Mouse (Mus musculus) liver, postnatal 0 days (tissue): Measurements from ENCODE around the gene Fip1l1. TPM values are rescaled to one million over a fixed set of nuclear protein-coding genes. Genes with fewer than 3 reads are reported as not detected.

Experiments used
- ATAC-seq: fragments of 200-750 bp; cut with Nextera tagmentation; 2 replicates; pipeline ENCODE4 v1.8.0; 2017; ENCODE audit warnings: mild to moderate bottlenecking, moderate library complexity
- DNase-seq: peaks from one replicate; pipeline ENCODE4 v3.0.0-alpha.2; 2016
- H3K27ac ChIP-seq: fragments of 300-500 bp; sonication (generic); 2 replicates; pipeline ENCODE4 v1.5.1; 2014; ENCODE audit warnings: antibody characterized with exemption, moderate library complexity, mild to moderate bottlenecking, low read depth
- H3K27me3 ChIP-seq: fragments of 300-500 bp; sonication (generic); 2 replicates; pipeline ENCODE4 v1.6.1; 2014; ENCODE audit warnings: low read length, control low read depth, mixed read lengths; ENCODE audit not compliant: insufficient read depth
- H3K36me3 ChIP-seq: fragments of 300-500 bp; sonication (generic); replicated peaks from 2 replicates; pipeline ENCODE4 v1.6.1; 2014; ENCODE audit warnings: mild to moderate bottlenecking, control low read depth, low read length, moderate library complexity, mixed read lengths; ENCODE audit not compliant: insufficient read depth
- H3K4me1 ChIP-seq: fragments of 300-500 bp; sonication (generic); 2 replicates; pipeline ENCODE4 v1.6.1; 2014; ENCODE audit warnings: antibody characterized with exemption, mild to moderate bottlenecking, control low read depth; ENCODE audit not compliant: insufficient read depth
- H3K4me2 ChIP-seq: fragments of 300-500 bp; sonication (generic); 2 replicates; pipeline ENCODE4 v1.6.1; 2014; ENCODE audit warnings: low read depth, mild to moderate bottlenecking, low read length, moderate library complexity, mixed read lengths
- H3K4me3 ChIP-seq: fragments of 300-500 bp; sonication (generic); 2 replicates; pipeline ENCODE4 v1.5.1; 2014; ENCODE audit warnings: low read depth, low read length
- H3K9ac ChIP-seq: fragments of 300-500 bp; sonication (generic); replicated peaks from 2 replicates; pipeline ENCODE4 v1.6.1; 2014; ENCODE audit warnings: mild to moderate bottlenecking, moderate library complexity
- H3K9me3 ChIP-seq: fragments of 300-500 bp; sonication (generic); 2 replicates; pipeline ENCODE4 v1.6.1; 2016; ENCODE audit warnings: mild to moderate bottlenecking, control low read depth, low read length, mixed read lengths
- CTCF ChIP-seq: sonication (generic); IDR thresholded peaks from 2 replicates; pipeline ENCODE4 v1.5.1; 2016; ENCODE audit warnings: antibody characterized with exemption, low read depth
- EP300 ChIP-seq: IDR thresholded peaks from 2 replicates; pipeline ENCODE4 v1.6.1; 2016; ENCODE audit warnings: antibody characterized with exemption, low read depth, mild to moderate bottlenecking
- WGBS: fragments of 180-500 bp; shearing (Covaris S2); extraction: QIAGEN DNeasy Blood & Tissue Kit; methylation state at CpG from one replicate; pipeline ENCODE4 v1.1.7; 2014; ENCODE audit not compliant: insufficient replicate concordance; 5-methylcytosine and 5-hydroxymethylcytosine counted together
- polyA plus RNA-seq: library from polyadenylated mRNA; unstranded; fragments of >200 nt; fragmentation: Nextera tagmentation; extraction: Ambion mirVana; gene quantifications from 2 replicates; pipeline ENCODE4 v1.2.1, GENCODE M21; 2015

The Fip1l1 gene
- polyA plus RNA-seq, 1 experiment from 2014 or later: 29.1 TPM

DNA sequence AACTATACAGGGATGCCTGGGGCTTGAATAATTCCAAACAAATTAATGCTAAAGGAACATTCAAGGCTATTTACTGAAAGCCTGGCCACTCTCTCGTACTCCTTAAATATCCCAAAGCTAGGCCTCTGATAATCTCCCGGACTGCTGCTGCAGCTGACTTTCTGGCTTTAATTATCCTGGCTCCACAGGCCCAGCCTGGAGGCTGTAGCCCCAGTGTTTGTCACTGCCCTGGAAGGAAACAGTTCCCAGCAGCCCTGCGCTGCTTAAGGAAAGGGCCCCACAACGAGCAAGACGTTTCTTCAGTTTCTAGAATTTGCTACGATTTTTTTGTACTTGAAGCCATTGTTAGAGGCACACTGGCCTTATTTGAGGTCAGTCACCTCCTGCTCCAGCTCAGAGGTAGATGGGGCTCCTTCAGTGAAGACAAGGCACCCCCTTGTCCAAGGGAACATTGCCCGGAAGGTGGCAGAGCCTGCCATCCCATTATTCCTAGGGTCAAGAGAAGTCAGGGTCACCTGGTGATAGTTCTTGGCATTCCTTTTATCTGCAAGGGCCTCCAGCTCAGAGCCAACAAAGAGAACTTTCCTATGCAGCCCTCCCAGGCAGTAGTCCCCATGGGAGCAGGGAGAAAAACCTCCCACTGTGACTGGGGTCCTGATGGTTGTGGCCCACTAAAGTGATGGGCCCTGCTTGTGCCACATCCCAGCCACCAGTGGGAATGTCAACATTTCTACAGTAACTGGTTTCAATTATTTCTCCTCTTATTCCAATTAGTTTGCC, 86.6 kb downstream of the Fip1l1 start:
- H3K9ac ChIP-seq: no peak overlapping the region
- no peaks in the 10 kb centered on the region for H3K9me3 ChIP-seq
- peaks cover 3% of the 10 kb centered on the region; the same call in 1 of the 2 replicates for H3K4me1 ChIP-seq
- TF ChIP-seq EP300 (no peak), CTCF (no peak)
- WGBS: 62% methylated on average over 7 of the region's 7 CpGs
- H3K27ac ChIP-seq: no peak overlapping the region
- DNase-seq: no peak
- ATAC-seq: no peak
- H3K4me3 ChIP-seq: no peak overlapping the region
- no peak overlapping the region for H3K4me2 ChIP-seq
- no peaks in the 10 kb centered on the region for H3K36me3 ChIP-seq
- H3K27me3 ChIP-seq: no peaks in the 10 kb centered on the region

DNA sequence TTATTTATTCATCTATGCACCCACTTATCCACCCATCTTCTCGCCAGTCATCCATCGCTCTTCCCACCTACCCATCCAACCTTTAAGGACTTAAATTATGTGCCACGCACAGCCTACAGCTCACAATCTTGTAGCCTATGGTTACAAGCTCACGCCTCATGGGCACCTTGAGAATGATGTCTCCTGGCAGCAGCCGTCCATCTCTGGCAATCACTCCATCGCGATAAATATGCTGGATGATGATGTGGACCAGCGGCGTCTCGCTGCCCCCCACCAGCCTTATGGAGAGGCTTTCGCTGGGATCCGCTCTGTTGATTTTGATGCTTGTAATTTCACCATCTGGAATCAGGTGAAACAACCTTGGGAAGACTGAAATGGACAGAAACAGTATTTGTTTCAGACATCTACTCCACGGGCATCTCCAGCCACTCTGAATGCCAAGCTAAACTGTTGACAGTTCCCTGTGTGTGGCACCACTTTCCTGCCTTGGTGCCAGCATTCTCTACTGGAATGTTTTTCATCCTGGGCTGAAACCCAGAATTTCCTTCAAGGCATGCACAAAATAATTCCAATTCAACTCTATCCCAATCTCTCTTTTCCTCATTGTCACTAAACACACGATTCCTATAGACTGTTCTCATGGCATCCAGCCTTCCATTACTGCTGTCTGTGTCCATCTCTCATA, 88.2 kb downstream of the Fip1l1 start:
- no peaks in the 10 kb centered on the region for H3K36me3 ChIP-seq
- no peaks in the 10 kb centered on the region for H3K9me3 ChIP-seq
- peaks cover 3% of the 10 kb centered on the region; the same call in 1 of the 2 replicates for H3K4me1 ChIP-seq
- 88% methylated on average over 14 of the region's 14 CpGs for WGBS
- no peak for DNase-seq
- H3K9ac ChIP-seq: no peak overlapping the region
- ATAC-seq: no peak
- H3K27me3 ChIP-seq: no peaks in the 10 kb centered on the region
- H3K27ac ChIP-seq: no peak overlapping the region
- TF ChIP-seq CTCF (no peak), EP300 (no peak)
- no peak overlapping the region for H3K4me3 ChIP-seq
- H3K4me2 ChIP-seq: no peak overlapping the region

DNA sequence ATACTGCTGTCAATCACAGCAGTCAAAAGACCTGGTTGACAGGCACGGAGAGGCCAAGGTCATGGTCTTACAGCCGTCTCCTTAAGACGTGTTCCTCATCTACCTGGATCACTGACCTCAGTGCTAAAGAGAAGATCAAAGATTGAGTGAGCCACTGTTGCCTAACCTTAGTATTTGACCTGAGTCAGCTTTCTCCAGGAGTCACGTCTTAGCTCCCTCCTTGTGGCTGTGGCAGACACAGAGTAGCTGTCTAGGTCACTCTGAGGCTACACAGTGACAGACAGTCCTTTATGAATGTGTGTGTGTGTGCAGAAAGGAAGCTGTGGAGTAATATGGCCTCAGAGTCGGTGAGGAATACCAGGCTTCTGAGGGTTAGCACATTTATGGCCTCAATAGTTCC, 89.1 kb downstream of the Fip1l1 start:
- Histone ChIP-seq H3K27ac (no peak overlapping the region), H3K9ac (no peak overlapping the region), H3K27me3 (no peaks in the 10 kb centered on the region), H3K4me2 (no peak overlapping the region), H3K9me3 (no peaks in the 10 kb centered on the region), H3K4me3 (no peak overlapping the region), H3K4me1 (peaks cover 3% of the 10 kb centered on the region; the same call in 1 of the 2 replicates), H3K36me3 (no peaks in the 10 kb centered on the region)
- WGBS: 50% methylated on average over 5 of the region's 5 CpGs
- ATAC-seq (no peak), DNase-seq (no peak)
- TF ChIP-seq EP300 (no peak), CTCF (no peak)

GRCm38 (mm10) chr5:74628001-74628400, 92.8 kb downstream of the Fip1l1 start:
- Histone ChIP-seq H3K27ac (no peak overlapping the region), H3K4me2 (no peak overlapping the region), H3K4me1 (peaks cover 3% of the 10 kb centered on the region; the same call in 1 of the 2 replicates), H3K36me3 (no peaks in the 10 kb centered on the region), H3K4me3 (no peak overlapping the region), H3K9ac (no peak overlapping the region), H3K27me3 (no peaks in the 10 kb centered on the region), H3K9me3 (no peaks in the 10 kb centered on the region)
- ATAC-seq (no peak), DNase-seq (no peak)
- whole genome bisulfite sequencing: 80% methylated on average over 12 of the region's 12 CpGs
- TF ChIP-seq EP300: no peak
- TF ChIP-seq CTCF: no peak

DNA sequence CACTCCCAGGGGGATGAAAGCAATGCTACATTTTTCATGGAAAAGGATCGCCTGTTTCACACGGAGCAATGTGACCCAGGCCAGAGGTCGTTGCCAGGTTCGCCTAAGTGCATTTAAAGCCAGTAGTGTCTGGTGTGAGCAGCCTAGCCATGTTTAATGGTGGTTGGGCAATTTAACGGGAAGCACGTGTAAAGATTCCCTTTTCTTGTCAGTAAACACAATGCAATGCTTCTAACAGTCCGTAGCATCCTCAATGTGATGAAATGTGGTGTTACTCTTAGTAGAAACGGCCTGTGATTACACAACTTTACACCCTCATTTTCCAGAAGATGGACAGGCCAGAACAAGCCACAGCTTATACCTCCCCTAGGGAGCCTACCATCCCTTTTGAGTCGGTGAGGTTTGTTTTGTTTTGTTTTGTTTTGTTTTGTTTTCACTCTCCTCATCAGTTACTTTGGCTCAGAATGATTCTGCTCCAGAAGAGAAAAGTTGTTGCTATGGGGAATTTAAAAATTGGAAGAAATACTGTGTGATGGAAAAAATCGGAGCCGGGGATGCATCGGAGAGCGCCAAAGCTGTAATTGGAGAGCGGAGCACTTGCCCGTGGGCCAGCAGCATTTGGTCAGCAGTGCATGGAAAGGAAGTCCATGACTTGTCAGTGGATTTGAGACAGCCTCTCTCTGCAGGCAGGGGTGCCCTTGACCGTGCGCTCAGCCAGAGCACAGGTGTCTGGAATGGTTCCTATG, 97.3 kb downstream of the Fip1l1 start:
- 60% methylated on average over 17 of the region's 17 CpGs for WGBS
- DNase-seq: no peak

DNA sequence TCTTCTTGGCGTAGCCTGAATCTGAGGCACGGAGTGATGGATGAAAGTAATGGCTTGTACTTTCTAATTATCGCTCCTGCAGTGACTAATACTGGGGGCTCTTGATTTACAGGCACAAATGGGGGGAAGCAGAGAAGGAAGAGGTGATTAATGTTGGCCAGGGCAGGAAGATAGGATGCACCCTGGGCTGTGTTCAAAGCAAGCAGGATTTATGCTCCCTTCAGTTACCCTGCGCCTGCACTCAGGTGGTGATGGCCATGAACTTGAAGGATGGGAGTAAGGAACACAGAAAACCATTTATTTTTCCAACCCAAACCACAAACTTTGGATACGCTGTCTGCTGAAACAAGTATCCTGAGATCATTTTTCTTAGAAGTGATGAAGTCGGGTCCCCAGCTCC, 98.2 kb downstream of the Fip1l1 start:
- H3K4me2 ChIP-seq: no peak overlapping the region
- H3K4me3 ChIP-seq: no peak overlapping the region
- H3K27me3 ChIP-seq: no peaks in the 10 kb centered on the region
- no peak overlapping the region for H3K9ac ChIP-seq
- no peak for DNase-seq
- no peaks in the 10 kb centered on the region for H3K4me1 ChIP-seq
- no peaks in the 10 kb centered on the region for H3K36me3 ChIP-seq
- H3K9me3 ChIP-seq: no peaks in the 10 kb centered on the region
- 77% methylated on average over 6 of the region's 6 CpGs for WGBS
- no peak for ATAC-seq
- no peak overlapping the region for H3K27ac ChIP-seq
- TF ChIP-seq CTCF: no peak
- no peak for TF ChIP-seq EP300

More for the DNA sequence above, 97.3 kb downstream of the Fip1l1 start:
- Histone ChIP-seq H3K27me3 (no peaks in the 10 kb centered on the region), H3K4me3 (no peak overlapping the region), H3K36me3 (no peaks in the 10 kb centered on the region), H3K4me2 (no peak overlapping the region), H3K9ac (no peak overlapping the region), H3K4me1 (no peaks in the 10 kb centered on the region), H3K9me3 (no peaks in the 10 kb centered on the region), H3K27ac (no peak overlapping the region)
- TF ChIP-seq EP300 (no peak), CTCF (no peak)
- peak; percentile 17; the same call in 1 of the 2 replicates for ATAC-seq
